17 mouse cellular contexts compared by ENCODE assay signal in the genomic region with DNA sequence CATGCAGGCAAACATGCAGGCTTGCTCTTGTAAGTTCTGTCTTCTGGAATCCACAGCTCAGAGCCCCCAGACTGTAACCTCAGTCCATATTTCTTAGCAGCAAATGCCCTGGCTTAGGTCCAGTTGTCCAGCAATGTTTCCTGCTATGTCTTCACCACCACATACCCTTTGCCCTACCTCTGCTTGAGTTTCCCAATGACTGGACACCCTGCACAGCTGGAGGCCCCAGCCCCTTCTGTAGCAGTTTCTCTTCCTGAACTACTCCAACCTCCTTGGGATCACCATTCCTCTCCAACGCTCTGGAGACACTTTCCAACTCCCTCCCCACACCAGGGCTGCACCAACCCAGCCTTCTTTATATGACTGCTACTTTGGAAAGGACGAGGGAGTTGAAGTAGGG. TPM values are rescaled to one million over a fixed set of nuclear protein-coding genes. Genes with fewer than 3 reads are reported as not detected.
DNase-seq lines count a peak whose midpoint lies in the region; TF ChIP-seq lines count a peak whose summit lies in the region.
"Had no signal": no experiment of that assay in that cellular context is flagged by ENCODE, and none has a peak within 500 bp of the region (broad histone marks: within the 10 kb centered on the region; RNA-seq: fewer than 3 reads in every experiment).

No protein-coding gene starts in this region.

- peaks cover 19% of the 10 kb centered on the region for H3K4me1 ChIP-seq in kidney, adult 2 months (ENCODE audit: control insufficient read depth, insufficient read depth, low read length)

- TF ChIP-seq CTCF in kidney, adult 2 months (conservative IDR thresholded peaks at IDR 0.05; ENCODE audit: insufficient read depth, insufficient read length, low read depth, low read length) = no peak

- H3K4me3 ChIP-seq in kidney, adult 2 months (ENCODE audit: insufficient read depth, low read depth, low read length) = no peak overlapping the region
- H3K4me3 ChIP-seq: forebrain, embryonic 12.5 days; hindbrain, embryonic 10.5 days; limb, embryonic 15.5 days had no signal

- DNase-seq in kidney, adult 2 months = peak; percentile 70
- no peak for DNase-seq in kidney, adult 18-20 months
- peak; percentile 12 for DNase-seq in ovary, postnatal 36 days (ENCODE audit: low spot score)
- no peak for DNase-seq in ovary, adult 18-20 months (ENCODE audit: low spot score)
- peak; percentile 60 for DNase-seq in kidney, postnatal 10 days
- DNase-seq in right cerebral cortex, postnatal 14 days = no peak
- DNase-seq in embryo, embryonic 11 days = no peak
- DNase-seq in frontal cortex, postnatal 36 days (ENCODE audit: low spot score in 2 of 2) = no peak
- DNase-seq: adrenal gland, postnatal 25 days; cerebellum, postnatal 25 days; gastrocnemius, postnatal 14 days; lung, postnatal 4 days; thymus, postnatal 14 days had no signal

- no peaks in the 10 kb centered on the region for H3K27me3 ChIP-seq in kidney, adult 2 months (replicated peaks; ENCODE audit: control insufficient read depth, insufficient read depth, low read length)
- H3K27me3 ChIP-seq: forebrain, embryonic 12.5 days; limb, embryonic 15.5 days had no signal

- TF ChIP-seq POLR2A in kidney, adult 2 months (IDR thresholded peaks at IDR 0.05; ENCODE audit: low read depth, low read length) = no peak

- H3K27ac ChIP-seq in kidney, adult 2 months (ENCODE audit: insufficient read depth, low read depth, low read length) = peak overlapping the region; percentile 19; the same call in 1 of the 2 replicates
- H3K27ac ChIP-seq: forebrain, embryonic 12.5 days; hindbrain, embryonic 10.5 days; hindbrain, postnatal 0 days; limb, embryonic 15.5 days had no signal

- H3K36me3 ChIP-seq in kidney, adult 2 months (ENCODE audit: control insufficient read depth, insufficient read depth, low read length) = no peaks in the 10 kb centered on the region
- H3K36me3 ChIP-seq: forebrain, embryonic 12.5 days; hindbrain, embryonic 10.5 days; limb, embryonic 15.5 days had no signal

- WGBS in kidney, adult 2 months = 60% methylated on average over 2 of the region's 2 CpGs

RNA-seq across cellular contexts. Expression of gene Atxn1, which starts 49.8 kb away (rescaled TPM):
- 15.0 and 17.9 TPM in 2 replicates for polyA plus RNA-seq in kidney, adult 2 months (2012; rRNA removed)

Comparison
In these comparisons a context has a peak if more than half of its experiments do, and no peak if none do; other contexts are left out.
1. DNase-seq: peak in kidney, adult 2 months (single experiment), ovary, postnatal 36 days (single experiment) and kidney, postnatal 10 days (single experiment); none in kidney, adult 18-20 months (single experiment), ovary, adult 18-20 months (single experiment), right cerebral cortex, postnatal 14 days (single experiment), embryo, embryonic 11 days (single experiment) and frontal cortex, postnatal 36 days (0 of 2).